Mouse (Mus musculus) hindbrain, embryonic 16.5 days (tissue): Measurements from ENCODE around the gene Lyrm9. TPM values are rescaled to one million over a fixed set of nuclear protein-coding genes. Genes with fewer than 3 reads are reported as not detected.
"Not testable (repeated sequence)": the region's sequence is repeated elsewhere in the genome, so short reads cannot be mapped to it uniquely, and the experiment has no call there.

Experiments
- ATAC-seq: fragments of 200-750 bp; cut with Nextera tagmentation; 2 replicates; pipeline ENCODE4 v1.8.0; 2017; ENCODE audit warnings: moderate TSS enrichment, moderate library complexity
- H3K27ac ChIP-seq: fragments of 300-500 bp; sonication (generic); 2 replicates; pipeline ENCODE4 v1.5.1; 2014; ENCODE audit warnings: low read depth, mild to moderate bottlenecking, control low read depth, low read length, moderate library complexity
- H3K27me3 ChIP-seq: fragments of 300-500 bp; sonication (generic); replicated peaks from 2 replicates; pipeline ENCODE4 v1.6.1; 2014; ENCODE audit warnings: low read length; ENCODE audit not compliant: control insufficient read depth, insufficient read depth
- H3K36me3 ChIP-seq: fragments of 300-500 bp; sonication (generic); 2 replicates; pipeline ENCODE4 v1.6.1; 2014; ENCODE audit warnings: mild to moderate bottlenecking, low read length, moderate library complexity, mixed read lengths; ENCODE audit not compliant: control insufficient read depth, insufficient read depth
- H3K4me1 ChIP-seq: fragments of 300-500 bp; sonication (generic); 2 replicates; pipeline ENCODE4 v1.6.1; 2014; ENCODE audit warnings: low read depth, low read length; ENCODE audit not compliant: control insufficient read depth, insufficient read depth
- H3K4me2 ChIP-seq: fragments of 300-500 bp; sonication (generic); 2 replicates; pipeline ENCODE4 v1.6.1; 2014; ENCODE audit warnings: mild to moderate bottlenecking, low read length, control low read depth, moderate library complexity
- H3K4me3 ChIP-seq: fragments of 300-500 bp; sonication (generic); 2 replicates; pipeline ENCODE4 v1.5.1; 2014; ENCODE audit warnings: mild to moderate bottlenecking, low read length, control low read depth, moderate library complexity
- H3K9ac ChIP-seq: fragments of 300-500 bp; sonication (generic); 2 replicates; pipeline ENCODE4 v1.6.1; 2014; ENCODE audit warnings: low read depth, mild to moderate bottlenecking, control low read depth, low read length, moderate library complexity
- H3K9me3 ChIP-seq: fragments of 300-500 bp; sonication (generic); 2 replicates; pipeline ENCODE4 v1.6.1; 2014; ENCODE audit warnings: mild to moderate bottlenecking, low read length, moderate library complexity; ENCODE audit not compliant: control insufficient read depth
- WGBS: fragments of 180-500 bp; shearing (Covaris S2); extraction: QIAGEN DNeasy Blood & Tissue Kit; methylation state at CpG from one replicate; pipeline ENCODE4 v1.1.7; 2014; 5-methylcytosine and 5-hydroxymethylcytosine counted together
- polyA plus RNA-seq: library from polyadenylated mRNA; unstranded; fragments of >200 nt; fragmentation: Nextera tagmentation; extraction: Ambion mirVana; gene quantifications from 2 replicates; pipeline ENCODE4 v1.2.1, GENCODE M21; 2015

The Lyrm9 gene
- polyA plus RNA-seq, 1 experiment from 2014 or later: 48.4 TPM

GRCm38 (mm10) chr11:78856310-78856709 is 29.9 kb downstream of the Lyrm9 start:
- no peak overlapping the region for H3K4me2 ChIP-seq
- no peak for ATAC-seq
- no peaks in the 10 kb centered on the region for H3K36me3 ChIP-seq
- H3K9me3 ChIP-seq: no peaks in the 10 kb centered on the region
- H3K4me3 ChIP-seq: no peak overlapping the region
- H3K27ac ChIP-seq: no peak overlapping the region
- no peaks in the 10 kb centered on the region; the same call in 1 of the 2 replicates for H3K27me3 ChIP-seq
- H3K4me1 ChIP-seq: no peaks in the 10 kb centered on the region; the same call in 1 of the 2 replicates
- no peak overlapping the region for H3K9ac ChIP-seq
- WGBS: 17% methylated on average over 7 of the region's 7 CpGs

DNA sequence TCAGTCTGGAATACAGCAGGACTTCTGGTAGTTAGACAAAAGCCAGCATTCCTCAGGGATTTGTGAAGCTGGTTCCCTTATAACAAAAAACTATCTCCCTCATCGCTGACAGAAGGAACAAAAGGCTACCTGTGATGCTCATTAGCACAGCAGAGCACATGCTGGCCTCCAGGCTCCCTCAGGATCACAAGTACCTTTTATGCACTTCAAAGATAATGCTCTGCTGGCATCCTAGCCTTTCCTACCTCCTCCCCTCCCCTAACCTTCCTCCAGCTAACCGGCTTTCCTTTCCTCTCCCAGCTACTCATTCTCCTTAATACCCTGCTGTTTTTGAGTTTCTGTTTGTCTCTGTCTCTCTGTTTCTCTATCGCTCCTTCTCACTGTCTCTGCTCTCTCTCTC is 31.2 kb downstream of the Lyrm9 start:
- Histone ChIP-seq H3K36me3 (no peaks in the 10 kb centered on the region), H3K4me2 (no peak overlapping the region), H3K27me3 (no peaks in the 10 kb centered on the region), H3K9ac (no peak overlapping the region), H3K4me1 (no peaks in the 10 kb centered on the region; the same call in 1 of the 2 replicates), H3K4me3 (no peak overlapping the region), H3K9me3 (no peaks in the 10 kb centered on the region), H3K27ac (no peak overlapping the region)
- WGBS: 6% methylated on average over 3 of the region's 3 CpGs
- no peak for ATAC-seq

DNA sequence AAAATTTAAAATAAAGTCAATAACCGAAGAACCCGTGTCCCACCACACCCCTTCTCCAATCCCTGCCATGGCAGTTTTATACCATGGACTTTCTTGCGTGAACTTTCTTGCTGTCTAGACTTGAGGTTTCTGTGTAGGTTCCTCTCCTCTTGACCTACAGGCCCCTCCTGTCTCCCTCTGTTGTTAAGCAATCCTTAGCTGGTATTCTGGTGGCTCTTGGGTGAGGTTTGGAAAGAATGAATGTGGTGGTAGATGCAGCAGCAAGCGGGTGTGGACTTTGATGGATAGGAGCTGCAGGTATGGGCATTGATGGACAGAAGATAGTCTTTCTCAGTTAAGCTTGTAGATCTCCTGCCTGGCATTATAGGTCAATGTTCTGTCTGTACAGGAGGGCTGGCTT is 37.5 kb downstream of the Lyrm9 start:
- Histone ChIP-seq H3K9ac (no peak overlapping the region), H3K4me3 (no peak overlapping the region), H3K9me3 (no peaks in the 10 kb centered on the region), H3K36me3 (no peaks in the 10 kb centered on the region), H3K4me2 (no peak overlapping the region), H3K27ac (no peak overlapping the region), H3K4me1 (no peaks in the 10 kb centered on the region), H3K27me3 (no peaks in the 10 kb centered on the region)
- ATAC-seq: no peak
- WGBS: 99% methylated on average over 4 of the region's 4 CpGs

DNA sequence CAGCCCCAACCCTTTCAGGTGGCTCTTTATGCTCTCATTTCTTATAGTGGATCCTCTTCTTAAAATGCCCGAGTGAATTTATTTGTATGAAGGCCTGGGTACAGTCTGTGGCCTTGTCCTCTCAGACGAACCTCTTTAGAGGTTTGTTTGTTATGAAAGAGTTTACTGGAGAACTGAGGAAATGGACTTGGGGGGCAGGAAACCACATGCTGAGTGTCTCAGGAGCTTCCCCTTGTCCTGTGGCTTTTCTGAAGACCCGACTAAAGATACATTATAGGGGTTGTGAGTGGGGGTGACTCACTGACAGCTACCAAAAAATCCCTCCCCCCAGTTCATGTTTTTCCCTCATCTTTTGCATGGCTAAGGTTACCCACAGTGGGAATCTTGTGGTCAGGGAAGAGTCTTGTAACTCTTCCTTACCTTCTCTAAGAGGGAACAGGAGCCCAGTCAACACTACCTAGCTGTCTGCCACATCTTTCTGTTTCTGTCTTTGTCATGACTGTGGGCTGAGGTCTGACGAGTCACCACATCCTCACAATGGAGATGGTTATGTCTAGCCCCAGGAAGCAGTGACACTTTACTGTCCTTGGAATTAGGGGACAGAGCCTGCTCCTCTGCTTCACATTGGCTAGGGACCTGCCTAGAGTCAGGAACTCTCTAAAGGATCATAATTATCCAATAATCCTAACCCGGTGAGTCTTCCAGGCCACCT is 38.3 kb downstream of the Lyrm9 start:
- no peaks in the 10 kb centered on the region for H3K36me3 ChIP-seq
- no peak overlapping the region for H3K4me3 ChIP-seq
- no peaks in the 10 kb centered on the region for H3K9me3 ChIP-seq
- no peaks in the 10 kb centered on the region for H3K4me1 ChIP-seq
- no peak for ATAC-seq
- 73% methylated on average over 5 of the region's 5 CpGs for WGBS
- no peaks in the 10 kb centered on the region for H3K27me3 ChIP-seq
- no peak overlapping the region for H3K9ac ChIP-seq
- no peak overlapping the region for H3K4me2 ChIP-seq
- H3K27ac ChIP-seq: no peak overlapping the region

- WGBS: 78% methylated on average over 2 of the region's 2 CpGs
- ATAC-seq: no peak
These were observed 38.9 kb downstream of the Lyrm9 start for GRCm38 (mm10) chr11:78865314-78865713.

DNA sequence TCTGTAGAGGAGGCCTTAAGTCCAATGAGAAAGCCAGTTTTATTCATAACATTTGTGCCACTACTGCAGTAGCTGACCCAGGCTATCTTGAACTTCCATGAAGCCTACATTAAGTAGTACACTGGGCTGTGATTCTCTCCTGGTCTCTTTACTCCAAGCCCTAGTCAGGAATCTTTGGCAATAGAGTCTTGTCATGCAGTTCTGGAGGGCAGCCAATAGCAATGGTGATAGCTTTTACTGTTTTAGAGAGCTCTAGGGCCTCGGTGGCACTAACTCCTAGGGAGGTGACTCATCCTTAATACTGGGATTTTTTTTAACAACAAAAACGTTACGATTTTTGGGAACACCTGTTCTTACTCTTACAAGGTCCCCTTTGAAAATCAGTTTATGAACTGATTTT is 40.1 kb downstream of the Lyrm9 start:
- no peak overlapping the region for H3K4me2 ChIP-seq
- H3K36me3 ChIP-seq: no peaks in the 10 kb centered on the region
- H3K9me3 ChIP-seq: no peaks in the 10 kb centered on the region
- 78% methylated on average over 3 of the region's 3 CpGs for WGBS
- no peaks in the 10 kb centered on the region for H3K27me3 ChIP-seq
- no peaks in the 10 kb centered on the region for H3K4me1 ChIP-seq
- ATAC-seq: no peak
- H3K9ac ChIP-seq: no peak overlapping the region
- no peak overlapping the region for H3K27ac ChIP-seq
- H3K4me3 ChIP-seq: no peak overlapping the region

More at GRCm38 (mm10) chr11:78865314-78865713, 38.9 kb downstream of the Lyrm9 start:
- no peak overlapping the region for H3K9ac ChIP-seq
- no peak overlapping the region for H3K4me2 ChIP-seq
- H3K27me3 ChIP-seq: no peaks in the 10 kb centered on the region
- H3K36me3 ChIP-seq: no peaks in the 10 kb centered on the region
- no peaks in the 10 kb centered on the region for H3K4me1 ChIP-seq
- no peak overlapping the region for H3K4me3 ChIP-seq
- H3K9me3 ChIP-seq: no peaks in the 10 kb centered on the region
- H3K27ac ChIP-seq: no peak overlapping the region

DNA sequence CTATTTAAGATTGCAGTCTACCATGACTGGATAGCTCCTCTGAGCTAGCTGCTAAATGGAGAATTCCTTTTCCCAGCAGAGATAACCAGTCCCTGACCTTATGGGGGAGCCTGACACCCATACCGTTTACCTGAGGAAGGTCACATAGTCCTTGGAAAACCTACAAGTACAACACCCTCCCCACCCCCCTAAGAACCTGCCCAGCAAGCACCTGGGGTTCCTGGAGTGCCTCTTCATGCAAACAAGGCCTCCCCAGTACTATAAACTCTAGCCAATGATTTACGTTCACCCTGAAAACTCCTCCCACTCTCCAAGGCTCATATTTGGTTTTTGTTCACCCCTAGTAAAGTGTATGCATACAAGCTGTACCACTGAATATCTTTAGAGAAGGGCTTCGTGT is 41.3 kb downstream of the Lyrm9 start:
- Histone ChIP-seq H3K4me2 (no peak overlapping the region), H3K4me1 (no peaks in the 10 kb centered on the region), H3K27me3 (no peaks in the 10 kb centered on the region), H3K9ac (no peak overlapping the region), H3K36me3 (no peaks in the 10 kb centered on the region), H3K9me3 (no peaks in the 10 kb centered on the region), H3K27ac (no peak overlapping the region), H3K4me3 (no peak overlapping the region)
- ATAC-seq: no peak
- WGBS: 86% methylated on average over 3 of the region's 3 CpGs

DNA sequence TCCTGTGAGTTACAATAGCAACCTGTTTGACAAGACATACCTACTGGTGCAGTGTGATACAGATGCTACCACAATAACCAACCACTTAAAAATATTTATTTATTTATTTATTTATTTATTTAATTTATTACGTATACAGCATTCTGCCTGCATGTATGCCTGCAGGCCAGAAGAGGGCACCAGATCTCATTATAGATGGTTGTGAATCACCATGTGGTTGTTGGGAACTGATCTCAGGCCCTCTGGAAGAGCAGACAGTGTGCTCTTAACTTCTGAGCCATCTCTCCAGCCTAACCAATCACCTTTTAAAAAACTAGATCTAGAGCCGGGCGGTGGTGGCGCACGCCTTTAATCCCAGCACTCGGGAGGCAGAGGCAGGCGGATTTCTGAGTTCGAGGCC is 42.8 kb downstream of the Lyrm9 start:
- H3K27ac ChIP-seq, H3K4me1 ChIP-seq, ATAC-seq, H3K9me3 ChIP-seq, H3K36me3 ChIP-seq, H3K9ac ChIP-seq, H3K4me2 ChIP-seq, H3K4me3 ChIP-seq, H3K27me3 ChIP-seq: not testable (repeated sequence)
- WGBS: 95% methylated on average over 8 of the region's 8 CpGs

- Histone ChIP-seq H3K4me1 (no peaks in the 10 kb centered on the region), H3K27me3 (no peaks in the 10 kb centered on the region), H3K9me3 (peaks cover 5% of the 10 kb centered on the region), H3K36me3 (no peaks in the 10 kb centered on the region), H3K4me2 (no peak overlapping the region), H3K9ac (no peak overlapping the region), H3K4me3 (no peak overlapping the region), H3K27ac (no peak overlapping the region)
- no peak for ATAC-seq
- WGBS: 81% methylated on average over 4 of the region's 4 CpGs
These were observed 44.5 kb downstream of the Lyrm9 start for GRCm38 (mm10) chr11:78870891-78871290.
